18 mouse cellular contexts compared by ENCODE assay signal in genomic region chr13:47940696-47941095, GRCm38 (mm10).
"Had no signal": no experiment of that assay in that cellular context is flagged by ENCODE, and none has a peak within 500 bp of the region (broad histone marks: within the 10 kb centered on the region; RNA-seq: fewer than 3 reads in every experiment).

No protein-coding gene starts in this region.

- H3K4me1 ChIP-seq: neural tube, embryonic 12.5 days had no signal

- H3K4me3 ChIP-seq: midbrain, embryonic 10.5 days; midbrain, embryonic 12.5 days; myocyte; neural tube, embryonic 12.5 days had no signal

- DNase-seq: lung, adult 18-20 months; lung, embryonic 14.5 days; lung, postnatal 10 days; lung, postnatal 4 days; midbrain, embryonic 14.5 days; retina, postnatal 1 day; right cerebral cortex, adult 18-20 months; right cerebral cortex, postnatal 25 days; right cerebral cortex, postnatal 4 days; spleen, adult 18-20 months; thymus, adult 18-20 months; thymus, postnatal 14 days; thymus, postnatal 36 days had no signal

- H3K27me3 ChIP-seq: midbrain, embryonic 12.5 days; neural tube, embryonic 12.5 days had no signal

- H3K4me2 ChIP-seq: lung, embryonic 14.5 days; midbrain, embryonic 12.5 days; neural tube, embryonic 12.5 days had no signal

- ATAC-seq: midbrain, embryonic 16.5 days had no signal

- H3K27ac ChIP-seq: midbrain, embryonic 12.5 days; neural tube, embryonic 12.5 days had no signal

- H3K9ac ChIP-seq: lung, embryonic 14.5 days; midbrain, embryonic 12.5 days; neural tube, embryonic 12.5 days had no signal

- H3K36me3 ChIP-seq: midbrain, embryonic 10.5 days; midbrain, embryonic 12.5 days; neural tube, embryonic 12.5 days had no signal
